Mouse (Mus musculus) ES-E14 (cell line): ENCODE measurements around the gene Nr1d2.
"Not testable (repeated sequence)": the region's sequence is repeated elsewhere in the genome, so short reads cannot be mapped to it uniquely, and the experiment has no call there.

Source experiments
- CHD2 ChIP-seq: IDR thresholded peaks from 2 replicates; pipeline ENCODE4 v1.6.1; 2014; ENCODE audit warnings: mild to moderate bottlenecking, low read depth, low read length, inconsistent platforms
- HCFC1 ChIP-seq: IDR thresholded peaks from 2 replicates; pipeline ENCODE4 v1.6.1; 2012; ENCODE audit warnings: low read length, inconsistent platforms, borderline replicate concordance; ENCODE audit not compliant: insufficient read depth
- MAFK ChIP-seq: IDR thresholded peaks from 2 replicates; pipeline ENCODE4 v1.6.1; 2014; ENCODE audit warnings: mild to moderate bottlenecking, low read depth, low read length, inconsistent platforms; ENCODE audit not compliant: insufficient read depth
- ZC3H11A ChIP-seq: IDR thresholded peaks from 2 replicates; pipeline ENCODE4 v1.6.1; 2012; ENCODE audit warnings: low read depth, mild to moderate bottlenecking, inconsistent platforms, low read length, borderline replicate concordance
- ZNF384 ChIP-seq: IDR thresholded peaks from 2 replicates; pipeline ENCODE4 v1.6.1; 2012; ENCODE audit warnings: low read depth, low read length, inconsistent platforms

DNA sequence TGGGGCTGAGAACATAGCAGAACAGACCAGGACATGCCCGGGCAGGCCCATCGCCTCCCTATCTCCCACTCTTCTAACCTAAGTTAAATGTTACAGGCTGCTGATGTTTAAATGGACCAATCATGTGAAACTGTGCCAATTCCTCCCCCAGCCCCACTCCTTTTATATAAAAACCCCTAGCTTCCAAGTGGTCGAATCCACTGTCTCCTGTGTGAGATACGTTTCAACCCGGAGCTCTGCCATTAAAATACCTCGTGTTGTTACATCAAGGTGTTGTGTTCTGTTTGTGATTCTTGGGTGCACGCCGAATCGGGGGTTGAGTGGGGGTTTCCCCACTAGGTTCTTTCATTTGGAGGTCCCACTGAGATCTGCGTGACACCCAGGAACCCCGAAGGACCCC is 13.5 kb downstream of the Nr1d2 start:
- TF ChIP-seq CHD2, HCFC1, ZNF384, MAFK, ZC3H11A: not testable (repeated sequence)
